Mouse (Mus musculus): ENCODE data around the gene Paox. TPM values are rescaled to one million over a fixed set of nuclear protein-coding genes. Genes with fewer than 3 reads are reported as not detected.
A peak's percentile ranks its signal among the peaks of the same experiment; 100 is the strongest.

Gene Paox
- polyA plus RNA-seq, 1 experiment from 2014 or later, result 10.0 TPM

DNA sequence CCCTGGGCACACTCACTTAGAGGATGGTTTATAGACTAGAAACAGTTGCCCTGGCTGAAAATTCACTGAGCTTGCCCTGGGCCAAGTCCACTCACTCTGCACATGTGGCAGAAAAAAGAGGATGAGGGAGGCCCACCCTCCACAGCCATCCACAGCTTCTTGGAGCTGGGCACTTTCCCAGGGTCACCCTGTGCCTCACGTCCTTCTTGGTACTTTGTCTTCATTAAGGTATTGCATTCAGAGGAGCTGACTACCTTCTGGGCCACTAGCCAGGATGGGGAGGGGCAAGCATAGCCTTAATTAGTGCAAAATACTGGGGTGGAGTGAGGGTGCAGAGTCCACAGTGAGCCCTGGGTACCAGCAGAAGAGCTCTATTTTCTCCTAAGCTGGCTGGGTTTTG, 20.0 kb upstream of the Paox start:
- no peak overlapping the region for H3K4me3 ChIP-seq
- H3K9me3 ChIP-seq, result no peaks in the 10 kb centered on the region; the same call in 1 of the 2 replicates
- H3K9ac ChIP-seq, result no peak overlapping the region
- 0 out of 2 replicates have a peak, but pooled peaks have one; percentile 24 for ATAC-seq (ENCODE audit: low FRiP score)
- no peak overlapping the region for H3K27ac ChIP-seq
- H3K27me3 ChIP-seq, result no peaks in the 10 kb centered on the region
- WGBS, result 53% methylated on average over 1 of the region's 1 CpGs
- H3K36me3 ChIP-seq, result peaks cover 5% of the 10 kb centered on the region
- no peak overlapping the region for H3K4me2 ChIP-seq
- H3K4me1 ChIP-seq (replicated peaks), result no peaks in the 10 kb centered on the region

DNA sequence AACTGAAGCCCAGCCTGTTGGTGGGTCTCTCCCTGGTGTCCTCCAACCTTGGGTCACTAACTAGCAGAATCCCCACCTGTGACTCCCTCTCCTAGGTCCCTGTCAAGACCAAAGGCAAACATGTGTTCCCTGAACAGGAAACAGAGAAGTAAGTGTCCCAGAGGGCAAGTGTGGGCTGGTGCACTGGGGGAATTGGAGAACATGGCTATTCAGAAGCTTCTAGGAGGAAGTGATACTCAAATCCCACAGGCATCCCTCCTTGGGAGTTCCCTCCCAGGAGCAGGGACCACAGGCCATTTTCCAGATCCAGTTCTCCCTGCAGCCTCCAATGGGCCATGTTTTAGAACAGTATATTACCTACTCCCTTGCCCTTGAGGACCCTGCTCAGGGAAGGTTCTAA, 19.5 kb upstream of the Paox start:
- peaks cover under 1% of the 10 kb centered on the region; the same call in 1 of the 2 replicates for H3K4me1 ChIP-seq (replicated peaks)
- H3K4me2 ChIP-seq, result no peak overlapping the region
- no peak for ATAC-seq (ENCODE audit: low FRiP score)
- no peaks in the 10 kb centered on the region; the same call in 1 of the 2 replicates for H3K27me3 ChIP-seq
- H3K9ac ChIP-seq, result no peak overlapping the region
- H3K27ac ChIP-seq, result no peak overlapping the region
- H3K9me3 ChIP-seq, result no peaks in the 10 kb centered on the region; the same call in 1 of the 2 replicates
- H3K36me3 ChIP-seq, result peaks cover 5% of the 10 kb centered on the region
- no peak overlapping the region for H3K4me3 ChIP-seq

DNA sequence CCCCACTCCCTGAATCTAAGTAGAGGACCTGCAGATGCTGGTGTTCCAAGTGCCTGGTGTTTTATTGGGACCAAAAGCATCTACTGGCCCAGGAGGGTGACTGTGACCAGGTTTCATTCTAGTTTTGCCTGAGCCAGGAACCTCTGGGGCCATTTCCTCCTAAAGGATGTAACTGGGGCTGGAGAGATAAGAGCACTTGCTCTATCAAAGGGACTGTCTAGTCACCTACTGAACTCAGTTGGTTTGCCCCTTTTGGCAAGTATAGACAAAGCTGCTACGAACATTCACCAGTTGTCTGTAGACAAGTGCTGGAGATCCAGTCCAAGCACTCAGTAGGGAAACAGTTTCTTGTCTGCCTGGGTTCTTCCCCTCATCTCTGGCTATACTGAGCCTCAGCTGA, 17.1 kb upstream of the Paox start:
- H3K4me2 ChIP-seq, result no peak overlapping the region
- H3K27me3 ChIP-seq, result no peaks in the 10 kb centered on the region; the same call in 1 of the 2 replicates
- H3K36me3 ChIP-seq, result peaks cover 5% of the 10 kb centered on the region
- H3K4me1 ChIP-seq (replicated peaks), result peaks cover 20% of the 10 kb centered on the region
- no peaks in the 10 kb centered on the region for H3K9me3 ChIP-seq
- no peak overlapping the region for H3K4me3 ChIP-seq
- H3K27ac ChIP-seq, result no peak overlapping the region
- no peak for ATAC-seq (ENCODE audit: low FRiP score)
- H3K9ac ChIP-seq, result no peak overlapping the region
- WGBS, result 97% methylated on average over 1 of the region's 1 CpGs

DNA sequence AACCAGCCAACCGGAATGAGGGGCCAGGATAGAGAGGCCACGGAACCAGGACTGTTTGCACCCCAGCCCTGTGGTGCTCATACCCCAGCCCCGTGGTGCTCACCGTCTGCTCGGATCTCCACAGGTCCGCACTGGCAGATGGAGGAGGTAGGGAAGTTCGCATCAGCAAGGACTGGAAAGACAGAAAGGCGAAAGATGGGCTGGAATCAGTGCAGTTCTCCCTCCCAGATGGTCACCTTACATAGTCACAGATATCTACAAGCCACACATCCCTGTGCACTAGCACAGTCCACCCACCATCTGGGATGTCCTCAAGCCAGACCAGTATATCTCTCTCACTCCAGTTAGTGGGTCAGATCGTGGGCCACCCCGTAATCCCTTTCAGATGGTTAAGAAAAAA, 14.1 kb upstream of the Paox start:
- WGBS, result 75% methylated on average over 10 of the region's 10 CpGs

DNA sequence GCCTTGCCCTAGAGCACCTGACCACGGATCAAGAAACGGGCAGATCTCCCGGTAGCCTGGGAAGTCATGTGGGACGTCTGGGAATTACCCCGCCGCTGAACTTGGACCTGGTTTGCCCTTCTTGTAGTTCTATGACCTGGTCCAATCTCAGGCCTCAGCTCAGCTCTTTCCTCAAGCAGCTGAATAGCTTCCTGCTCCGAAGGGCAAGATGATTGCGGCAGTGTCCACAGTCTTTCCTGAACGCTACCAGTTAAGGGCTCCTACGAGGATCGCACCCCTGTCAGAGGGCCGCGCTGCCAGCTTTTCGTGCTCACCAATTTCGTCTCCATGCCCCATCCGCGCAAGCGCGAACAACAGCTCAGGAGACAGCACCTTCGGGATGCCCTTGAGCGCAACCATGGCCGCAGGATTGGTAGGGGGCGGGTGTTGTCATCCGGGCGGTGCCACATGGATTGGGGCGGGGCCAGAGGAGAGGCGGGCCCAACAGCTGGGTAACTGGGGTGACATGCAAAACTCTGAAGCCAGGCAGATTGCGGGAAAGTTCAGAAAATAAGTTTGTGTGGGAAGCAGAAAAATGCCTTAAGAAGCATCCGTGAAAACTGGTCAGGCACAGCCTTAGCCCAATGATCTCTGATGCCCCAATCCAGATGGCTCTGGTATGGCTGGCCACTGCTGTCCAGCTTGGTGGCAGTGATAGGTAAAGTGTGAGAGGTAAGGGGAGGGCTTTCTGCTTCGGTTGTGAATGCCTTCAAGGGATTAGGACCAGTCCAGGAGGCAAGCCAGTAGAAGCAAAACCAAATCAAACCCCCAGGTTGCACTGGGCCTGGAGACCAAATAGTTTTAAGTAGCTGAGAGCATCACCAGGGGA, 13.4 kb upstream of the Paox start, which contains the start of gene Fuom:
TSS of gene Fuom (minus strand) at position 449 of the 868 bp plus-strand sequence.
- Histone ChIP-seq H3K4me2 (peak within 1 kb of the TSS; percentile 67), H3K9ac (peak within 1 kb of the TSS; percentile 73), H3K27ac (peak within 1 kb of the TSS; percentile 27; the same call in 1 of the 2 replicates), H3K27me3 (no peaks in the 10 kb centered on the region; the same call in 1 of the 2 replicates), H3K4me3 (peak within 1 kb of the TSS; percentile 41), H3K9me3 (no peaks in the 10 kb centered on the region), H3K4me1 (replicated peaks) (peaks cover 20% of the 10 kb centered on the region), H3K36me3 (peaks cover 24% of the 10 kb centered on the region)
- WGBS, result 2% methylated on average over 30 of the region's 30 CpGs
- peak; percentile 91 for ATAC-seq (ENCODE audit: low FRiP score)

More for the DNA sequence above, 14.1 kb upstream of the Paox start:
- ATAC-seq (ENCODE audit: low FRiP score), result peak; percentile 50; the same call in 1 of the 2 replicates
- H3K4me1 ChIP-seq (replicated peaks), result peaks cover 20% of the 10 kb centered on the region
- H3K4me3 ChIP-seq, result peak overlapping the region; percentile 41
- no peaks in the 10 kb centered on the region; the same call in 1 of the 2 replicates for H3K27me3 ChIP-seq
- no peaks in the 10 kb centered on the region for H3K9me3 ChIP-seq
- peak overlapping the region; percentile 67 for H3K4me2 ChIP-seq
- H3K9ac ChIP-seq, result peak overlapping the region; percentile 73
- H3K27ac ChIP-seq, result no peak overlapping the region
- H3K36me3 ChIP-seq, result peaks cover 18% of the 10 kb centered on the region

DNA sequence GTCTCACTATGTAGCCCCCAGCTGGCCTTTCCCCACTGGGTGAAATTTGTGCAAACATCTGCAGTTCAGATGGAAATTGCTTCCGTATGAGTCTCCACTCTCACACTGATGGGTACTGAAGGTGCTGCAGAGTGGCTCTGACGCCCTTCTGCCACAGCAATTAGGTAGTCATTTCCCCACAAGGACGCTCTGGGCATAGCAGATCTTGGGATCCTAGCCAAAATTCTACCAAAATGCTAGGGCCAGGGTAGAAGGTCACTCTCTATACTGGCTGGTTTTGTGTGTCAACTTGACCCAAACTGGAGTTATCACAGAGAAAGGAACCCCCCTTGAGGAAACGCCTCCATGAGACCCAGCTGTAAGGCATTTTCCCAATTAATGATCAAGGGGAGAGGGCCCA, 11.6 kb upstream of the Paox start:
- peaks cover 20% of the 10 kb centered on the region for H3K4me1 ChIP-seq (replicated peaks)

DNA sequence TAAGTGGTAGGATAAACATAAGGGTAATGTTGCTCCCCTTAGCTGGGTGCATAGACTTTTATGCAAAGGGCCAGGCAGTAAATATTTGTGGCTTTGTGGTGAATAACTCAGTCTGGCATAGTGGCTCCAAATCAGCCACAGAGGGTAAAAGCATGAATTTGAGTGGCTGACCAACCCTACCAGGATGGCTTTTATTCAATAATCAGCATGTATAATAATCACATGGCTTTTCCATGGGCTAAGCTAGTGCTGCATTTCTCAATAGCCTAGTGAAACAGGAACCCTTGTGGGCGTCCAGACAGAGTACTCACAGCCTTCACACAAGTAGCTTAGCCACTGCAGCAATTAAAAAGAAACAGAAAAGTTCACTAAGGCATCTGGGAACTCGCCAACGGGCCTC, 3.7 kb upstream of the Paox start:
- Histone ChIP-seq H3K27me3 (no peaks in the 10 kb centered on the region), H3K36me3 (peaks cover 60% of the 10 kb centered on the region), H3K9ac (no peak overlapping the region), H3K4me2 (no peak overlapping the region), H3K27ac (no peak overlapping the region), H3K4me1 (replicated peaks) (peaks cover 14% of the 10 kb centered on the region), H3K9me3 (no peaks in the 10 kb centered on the region), H3K4me3 (no peak overlapping the region)
- ATAC-seq (ENCODE audit: low FRiP score), result no peak
- whole genome bisulfite sequencing, result 62% methylated on average over 3 of the region's 3 CpGs

More for the DNA sequence above, 11.6 kb upstream of the Paox start:
- H3K4me3 ChIP-seq, result no peak overlapping the region
- no peak overlapping the region for H3K27ac ChIP-seq
- H3K4me2 ChIP-seq, result no peak overlapping the region
- H3K9ac ChIP-seq, result no peak overlapping the region
- no peaks in the 10 kb centered on the region for H3K9me3 ChIP-seq
- ATAC-seq (ENCODE audit: low FRiP score), result no peak
- WGBS, result 86% methylated on average over 4 of the region's 4 CpGs
- H3K27me3 ChIP-seq, result no peaks in the 10 kb centered on the region; the same call in 1 of the 2 replicates
- H3K36me3 ChIP-seq, result peaks cover 37% of the 10 kb centered on the region

DNA sequence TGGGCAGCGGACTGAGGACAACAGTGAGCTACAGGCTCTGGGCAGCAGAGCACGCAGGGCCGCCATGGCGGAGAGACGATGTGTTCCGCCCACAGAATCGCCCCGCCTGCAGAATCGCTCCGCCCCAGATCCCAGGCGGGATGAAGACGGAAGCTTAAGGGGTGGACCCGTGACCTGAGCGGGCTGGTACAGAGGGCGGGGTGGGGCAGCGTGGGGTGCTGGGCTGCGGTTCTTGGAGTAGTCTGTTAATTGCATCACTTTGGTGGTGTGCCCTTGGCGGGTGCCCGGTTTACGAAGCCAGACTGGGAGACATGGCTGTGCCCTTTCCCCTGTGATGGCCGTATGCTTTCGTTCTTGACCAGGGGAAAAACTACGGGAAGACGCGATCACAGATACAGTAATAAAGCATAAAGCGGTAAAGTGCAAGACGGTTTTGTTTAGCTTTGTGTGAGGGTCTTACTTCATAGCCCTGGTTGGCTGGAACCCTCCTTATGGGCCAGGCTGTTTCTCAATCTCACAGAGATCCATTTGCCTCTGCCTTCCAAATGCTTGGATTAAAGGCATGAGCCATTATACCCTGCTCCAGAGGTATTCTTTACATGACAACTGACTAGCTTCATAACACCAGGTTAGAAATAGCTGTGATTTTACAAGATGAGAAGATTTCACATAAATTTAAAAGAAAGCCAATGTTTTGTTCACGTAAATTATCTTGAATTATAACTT, 893 bp downstream of the Paox start, which contains the start of gene Echs1:
TSS of gene Echs1 (minus strand) at position 148 of the 726 bp plus-strand sequence.
- Histone ChIP-seq H3K27me3 (no peaks in the 10 kb centered on the region), H3K4me1 (replicated peaks) (peaks cover 18% of the 10 kb centered on the region), H3K9me3 (no peaks in the 10 kb centered on the region), H3K4me3 (peak within 1 kb of the TSS; percentile 73), H3K9ac (peak within 1 kb of the TSS; percentile 91), H3K4me2 (peak within 1 kb of the TSS; percentile 92), H3K27ac (peak within 1 kb of the TSS; percentile 90), H3K36me3 (peaks cover 14% of the 10 kb centered on the region)
- peak; percentile 94 for ATAC-seq (ENCODE audit: low FRiP score)
- WGBS, result 4% methylated on average over 28 of the region's 28 CpGs

DNA sequence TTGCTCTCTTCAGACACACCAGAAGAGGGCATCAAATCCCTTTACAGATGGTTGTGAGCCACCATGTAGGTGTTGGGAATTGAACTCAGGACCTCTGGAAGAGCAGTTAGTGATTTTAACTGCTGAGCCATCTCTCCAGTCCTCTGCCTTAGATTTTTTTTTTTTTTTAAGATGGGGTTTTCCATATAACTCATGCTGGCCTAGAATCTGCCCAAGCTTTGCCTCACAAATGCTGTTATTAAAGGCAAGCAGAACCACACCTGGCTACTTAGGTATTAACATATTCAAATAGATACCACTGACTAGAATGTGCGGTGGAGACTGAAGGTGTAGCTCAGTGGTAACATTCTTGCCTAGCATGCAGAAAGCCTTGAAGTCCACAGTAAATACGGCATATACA, 4.9 kb downstream of the Paox start:
- Histone ChIP-seq H3K4me2 (no peak overlapping the region), H3K9me3 (no peaks in the 10 kb centered on the region), H3K27ac (no peak overlapping the region), H3K27me3 (no peaks in the 10 kb centered on the region), H3K4me1 (replicated peaks) (peaks cover 14% of the 10 kb centered on the region), H3K36me3 (no peaks in the 10 kb centered on the region), H3K9ac (no peak overlapping the region), H3K4me3 (no peak overlapping the region)
- 87% methylated on average over 2 of the region's 2 CpGs for WGBS
- ATAC-seq (ENCODE audit: low FRiP score), result no peak

DNA sequence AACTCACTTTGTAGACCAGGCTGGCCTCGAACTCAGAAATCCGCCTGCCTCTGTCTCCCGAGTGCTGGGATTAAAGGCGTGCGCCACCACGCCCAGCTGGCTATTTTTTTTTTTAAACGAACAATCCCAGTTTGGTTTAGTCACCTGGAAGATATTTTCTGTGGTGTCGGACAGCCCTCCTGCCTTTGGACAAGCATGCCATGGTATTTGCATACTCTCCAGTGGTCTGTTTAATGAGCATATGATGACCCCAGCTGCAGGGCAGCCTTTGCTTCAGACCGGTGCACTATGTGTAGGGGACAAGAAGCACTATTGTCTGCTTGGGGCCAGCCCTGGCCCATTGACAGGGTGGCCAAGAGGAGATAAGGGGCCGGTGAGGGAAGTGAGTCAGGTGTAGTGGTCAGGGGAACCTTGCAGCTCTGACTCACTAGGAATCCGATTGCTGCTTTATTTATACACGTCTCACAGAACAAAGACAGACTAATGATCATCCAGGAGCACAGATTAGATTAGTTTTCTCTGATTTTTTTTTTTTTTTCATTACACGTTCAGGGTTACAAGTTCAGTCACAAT, 5.8 kb downstream of the Paox start:
- no peaks in the 10 kb centered on the region for H3K9me3 ChIP-seq
- H3K4me2 ChIP-seq, result no peak overlapping the region
- H3K27me3 ChIP-seq, result no peaks in the 10 kb centered on the region
- 70% methylated on average over 13 of the region's 13 CpGs for WGBS
- H3K36me3 ChIP-seq, result no peaks in the 10 kb centered on the region
- no peak overlapping the region for H3K4me3 ChIP-seq
- no peak overlapping the region for H3K27ac ChIP-seq
- no peak for ATAC-seq (ENCODE audit: low FRiP score)
- H3K9ac ChIP-seq, result no peak overlapping the region
- peaks cover 15% of the 10 kb centered on the region for H3K4me1 ChIP-seq (replicated peaks)

DNA sequence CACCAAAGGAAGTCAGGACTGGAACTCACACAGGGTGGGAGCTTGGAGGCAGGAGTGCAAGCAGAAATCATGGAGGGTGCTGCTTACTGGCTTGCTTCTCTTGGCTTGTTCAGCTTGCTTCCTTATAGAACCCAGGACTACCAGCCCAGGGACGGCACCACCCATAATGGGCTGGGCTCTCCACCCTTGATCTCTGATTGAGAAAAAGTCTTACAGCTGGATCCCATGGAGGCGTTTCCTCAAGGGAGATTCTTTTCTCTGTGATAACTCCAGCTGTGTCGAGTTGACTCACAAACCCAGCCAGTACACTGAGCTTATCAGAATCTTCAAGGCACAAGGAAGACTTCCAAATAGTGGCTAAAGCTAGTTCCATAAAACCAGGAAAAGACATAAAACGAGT, 7.2 kb downstream of the Paox start:
- WGBS, result 44% methylated on average over 4 of the region's 4 CpGs
- H3K4me3 ChIP-seq, result no peak overlapping the region
- no peak overlapping the region for H3K9ac ChIP-seq
- peaks cover 15% of the 10 kb centered on the region for H3K4me1 ChIP-seq (replicated peaks)
- ATAC-seq (ENCODE audit: low FRiP score), result no peak
- H3K27ac ChIP-seq, result no peak overlapping the region
- no peaks in the 10 kb centered on the region for H3K36me3 ChIP-seq
- H3K9me3 ChIP-seq, result no peaks in the 10 kb centered on the region
- H3K27me3 ChIP-seq, result no peaks in the 10 kb centered on the region
- no peak overlapping the region for H3K4me2 ChIP-seq

DNA sequence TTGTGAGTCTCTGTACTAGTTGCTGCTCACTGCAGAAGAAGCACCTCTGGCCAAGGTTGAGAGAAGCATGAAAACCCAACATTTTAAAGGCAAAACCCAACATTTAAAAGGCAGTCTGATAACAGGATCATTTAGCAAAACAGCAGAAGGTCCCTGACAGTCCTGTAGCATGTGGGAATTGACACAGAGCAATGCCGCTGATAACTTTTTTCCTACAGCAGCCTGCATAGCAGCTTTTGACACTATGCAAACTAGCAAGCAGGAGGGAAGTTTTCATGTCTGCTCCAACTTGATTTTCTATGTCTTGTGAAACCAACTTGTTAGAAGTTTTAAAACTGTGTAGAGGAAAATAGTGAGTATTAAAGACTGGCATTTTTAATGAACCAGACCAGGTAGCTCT, 8.8 kb downstream of the Paox start:
- Histone ChIP-seq H3K4me1 (replicated peaks) (peaks cover 15% of the 10 kb centered on the region), H3K4me2 (no peak overlapping the region), H3K27me3 (no peaks in the 10 kb centered on the region), H3K9me3 (no peaks in the 10 kb centered on the region), H3K4me3 (no peak overlapping the region), H3K27ac (no peak overlapping the region), H3K36me3 (no peaks in the 10 kb centered on the region; the same call in 1 of the 2 replicates), H3K9ac (no peak overlapping the region)
- ATAC-seq (ENCODE audit: low FRiP score), result no peak
- WGBS, result 98% methylated on average over 1 of the region's 1 CpGs

All from hindbrain, embryonic 13.5 days (tissue).